Mouse (Mus musculus): ENCODE measurements around the gene Slc4a4. TPM values are rescaled to one million over a fixed set of nuclear protein-coding genes. Genes with fewer than 3 reads are reported as not detected.
A peak's percentile ranks its signal among the peaks of the same experiment; 100 is the strongest.

Slc4a4 gene
- total RNA-seq, 2 experiments from 2014 or later = 154 to 169 TPM

DNA sequence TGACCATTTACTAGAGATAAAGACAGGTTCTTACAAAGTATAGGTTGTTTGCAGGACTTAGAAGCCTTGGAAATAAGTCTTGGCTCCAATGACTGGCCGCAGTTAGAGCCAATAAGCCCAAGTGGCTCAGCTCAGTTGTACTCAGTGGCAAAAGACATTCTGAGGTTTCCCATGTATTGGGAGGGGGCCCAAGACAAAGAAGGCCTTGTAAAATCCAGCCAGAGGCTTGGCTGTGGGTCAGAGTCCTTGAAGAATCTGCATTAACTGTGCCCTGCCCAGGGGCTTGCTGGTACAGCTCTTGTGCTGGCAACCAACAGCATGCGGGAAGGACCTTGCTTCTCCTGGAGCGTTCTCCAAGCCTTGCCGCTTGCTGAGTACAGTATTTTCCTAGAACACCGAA, 107.9 kb downstream of the Slc4a4 start:
- DNase-seq (ENCODE audit: low spot score in 2 of 2) = peak; percentile 34 to 83

DNA sequence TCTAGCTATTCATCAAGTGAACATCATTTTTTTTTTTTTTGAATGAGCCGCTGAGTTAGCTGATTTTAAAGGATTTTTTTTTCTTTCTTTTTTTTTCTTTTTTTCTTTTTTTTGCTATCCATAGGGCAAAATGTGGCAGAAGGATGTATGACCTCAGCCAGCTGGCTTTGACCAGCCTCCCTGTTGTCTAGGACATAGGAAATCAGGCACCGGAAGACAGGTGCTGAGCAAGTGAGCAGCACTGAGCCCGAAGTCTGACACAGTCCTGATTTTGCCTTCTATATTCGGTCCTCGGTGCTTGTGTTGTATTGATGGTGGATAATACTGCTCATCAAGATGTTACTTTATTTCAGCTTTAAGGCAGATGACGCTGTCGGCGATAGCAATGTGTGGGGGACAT, 109.6 kb downstream of the Slc4a4 start:
- no peak for DNase-seq (ENCODE audit: low spot score in 2 of 2)

DNA sequence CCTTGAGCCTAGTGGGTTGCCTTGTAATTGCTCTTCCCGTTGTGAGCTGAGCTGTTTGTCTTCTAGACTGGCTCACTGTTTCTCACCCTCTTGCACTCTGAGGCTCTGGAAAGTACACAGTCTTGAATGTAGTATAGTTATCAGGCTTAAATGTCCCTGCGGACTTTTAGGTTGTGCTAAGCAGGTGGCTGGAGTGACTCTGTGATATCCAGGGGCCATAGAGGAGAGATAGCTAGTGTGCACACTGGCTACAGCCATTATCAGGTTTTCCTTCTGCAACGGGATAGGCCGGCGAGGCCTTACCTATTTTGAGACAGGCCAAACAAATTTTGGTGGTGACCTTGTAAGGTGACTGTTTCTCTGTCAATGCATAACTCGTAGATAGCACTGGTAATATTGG, 110.7 kb downstream of the Slc4a4 start:
- DNase-seq (ENCODE audit: low spot score in 2 of 2) = no peak

DNA sequence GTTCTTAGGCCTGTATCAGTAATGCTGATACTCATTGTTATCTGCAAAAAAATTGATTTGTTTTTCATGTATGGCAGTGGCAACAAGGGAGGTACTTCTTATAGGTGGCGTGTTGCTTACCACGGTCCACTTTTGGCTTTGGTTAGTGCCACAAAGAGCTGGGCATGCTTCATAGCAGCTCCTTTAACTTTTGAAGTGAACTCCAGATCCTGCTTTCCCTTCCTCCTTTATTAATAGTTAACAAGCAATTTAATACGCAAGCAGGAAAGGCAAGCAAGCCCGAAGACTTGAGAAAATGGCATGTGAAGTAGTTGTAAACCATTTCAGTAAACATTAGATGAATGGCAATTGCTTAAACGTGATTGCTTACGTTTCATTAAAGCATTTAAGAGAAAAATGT, 113.2 kb downstream of the Slc4a4 start:
- no peak for DNase-seq (ENCODE audit: low spot score in 2 of 2)

DNA sequence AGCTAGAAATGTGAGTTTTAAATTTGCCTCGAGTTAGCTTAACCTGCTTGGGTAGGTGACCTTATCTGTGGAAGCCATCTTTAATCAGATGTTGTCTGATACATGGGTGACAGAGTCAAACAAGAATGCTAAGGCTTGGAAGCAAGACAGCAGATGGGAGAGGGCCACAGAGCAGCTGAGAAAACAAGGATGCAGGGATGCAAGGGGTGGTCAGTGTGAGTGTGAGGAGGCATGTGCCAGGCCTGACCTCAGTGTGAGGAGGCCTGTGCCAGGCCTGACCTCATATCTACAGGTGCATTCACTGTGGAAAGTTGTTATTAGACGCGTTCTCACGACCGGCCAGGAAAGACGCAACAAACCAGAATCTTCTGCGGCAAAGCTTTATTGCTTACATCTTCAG, 114.0 kb downstream of the Slc4a4 start:
- no peak for DNase-seq (ENCODE audit: low spot score in 2 of 2)

DNA sequence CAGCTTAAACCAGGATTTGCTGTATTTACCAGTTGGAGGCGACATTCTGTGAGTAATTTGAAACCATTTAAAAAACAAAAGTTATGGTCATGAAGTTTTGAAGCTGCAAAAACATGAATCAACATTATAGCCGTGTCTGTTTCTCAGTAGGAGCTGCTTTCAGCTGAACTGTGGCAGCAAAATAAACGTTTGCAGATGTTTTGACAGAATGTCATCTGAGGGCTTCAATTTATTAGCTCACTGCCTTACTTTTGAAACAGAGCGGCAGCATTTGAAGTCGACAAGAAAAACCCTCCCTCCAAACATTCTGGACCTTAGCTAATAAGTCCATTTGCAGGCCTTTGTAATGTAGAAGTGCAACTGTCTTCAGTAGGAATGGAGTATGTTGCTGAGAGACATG, 123.5 kb downstream of the Slc4a4 start:
- DNase-seq (ENCODE audit: low spot score in 2 of 2) = no peak

DNA sequence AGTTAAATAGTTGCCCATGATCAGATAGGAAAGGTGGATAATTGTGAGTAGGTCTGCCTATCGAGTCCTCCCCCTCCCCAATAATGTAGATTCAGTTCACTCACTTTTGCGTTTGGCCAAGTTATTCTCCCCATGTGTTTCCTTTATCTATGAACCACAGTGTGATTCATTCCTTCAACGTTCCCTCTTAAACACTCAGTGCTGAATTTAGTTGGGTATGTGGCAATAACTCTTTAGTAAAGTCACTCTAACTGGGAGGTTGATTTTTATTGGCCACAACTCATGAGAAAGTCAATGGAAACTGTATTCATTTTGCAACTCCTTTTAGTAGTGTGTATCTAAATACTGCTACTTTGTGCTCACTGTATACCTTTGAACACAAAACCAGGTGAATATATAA, 125.8 kb downstream of the Slc4a4 start:
- no peak for DNase-seq (ENCODE audit: low spot score in 2 of 2)

DNA sequence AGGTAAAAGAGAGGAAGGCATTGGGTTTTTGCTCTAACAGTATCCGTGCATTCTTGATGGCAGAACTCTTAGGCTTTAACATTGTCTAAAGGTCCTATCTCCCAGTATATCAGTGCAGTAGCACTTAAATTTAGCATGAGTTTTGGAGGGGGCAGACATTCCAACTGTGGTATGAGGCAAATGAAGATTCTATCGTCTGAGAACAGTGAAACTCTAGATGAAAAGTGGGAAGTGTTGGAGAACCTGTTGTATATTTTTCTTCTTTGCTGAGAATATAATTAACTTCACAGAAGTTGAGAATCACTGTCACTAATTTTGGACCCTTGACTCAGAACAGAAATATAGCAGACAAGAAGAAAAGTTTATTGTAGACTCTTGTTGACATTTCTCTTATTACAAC, 128.2 kb downstream of the Slc4a4 start:
- DNase-seq (ENCODE audit: low spot score in 2 of 2) = no peak

DNA sequence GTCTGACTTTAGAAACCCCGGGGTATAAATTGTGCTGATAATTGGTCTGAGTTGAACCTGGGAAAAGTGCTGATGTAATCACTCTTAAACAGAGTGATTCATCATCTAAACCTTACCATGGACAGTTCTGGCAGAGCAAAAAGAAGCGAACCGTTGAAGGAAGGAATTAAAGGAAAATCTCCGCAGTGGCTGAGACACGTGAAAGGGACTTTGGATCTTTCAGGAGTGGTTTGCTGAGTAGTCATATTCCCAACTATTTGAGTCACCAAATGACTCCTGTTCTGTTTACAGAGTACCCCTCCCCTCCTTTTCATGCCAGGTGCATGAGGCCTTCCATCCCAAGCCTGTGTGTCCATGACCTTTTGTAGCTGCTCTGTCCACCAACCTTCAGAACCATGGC, 129.3 kb downstream of the Slc4a4 start:
- DNase-seq (ENCODE audit: low spot score in 2 of 2) = no peak

DNA sequence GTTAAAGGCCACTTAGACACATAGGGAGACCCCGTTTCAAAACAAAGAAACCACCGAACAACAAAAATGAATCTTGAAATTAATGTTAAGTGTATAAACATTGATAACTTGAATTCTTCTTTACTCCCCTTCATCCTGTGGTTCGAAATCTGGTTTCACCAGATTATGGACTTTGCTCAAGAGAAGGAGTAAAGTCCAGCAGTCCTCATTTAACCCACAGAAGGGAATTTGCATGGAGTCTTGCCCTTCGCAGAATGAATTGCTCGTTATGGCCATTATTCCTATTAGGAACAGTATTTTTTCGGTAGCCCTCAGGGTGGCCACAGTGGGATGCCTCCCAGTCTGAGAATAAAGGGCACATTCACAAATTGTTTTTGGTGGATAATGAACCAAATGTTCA, 131.9 kb downstream of the Slc4a4 start:
- peak in 1 of 2 experiments; percentile 14 for DNase-seq (ENCODE audit: low spot score in 2 of 2)

DNA sequence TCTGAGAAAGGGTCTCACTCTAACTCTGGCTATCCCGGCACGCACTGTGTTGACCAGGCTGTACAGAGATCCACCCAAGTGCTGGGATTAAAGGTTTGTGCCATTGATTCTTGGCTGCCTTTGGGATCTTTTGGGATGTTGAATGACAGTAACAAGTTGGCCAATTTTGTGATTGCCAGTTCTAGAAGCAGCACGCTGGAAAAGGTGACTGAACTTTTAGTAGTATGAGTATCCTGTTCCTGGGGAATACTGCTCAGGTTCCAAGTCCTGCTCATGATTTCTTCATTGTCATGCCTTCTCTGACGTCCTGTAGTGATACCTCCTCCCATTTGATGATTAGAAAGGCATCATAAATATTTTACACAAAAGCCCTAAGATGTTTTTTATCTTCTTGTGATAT, 137.8 kb downstream of the Slc4a4 start:
- DNase-seq (ENCODE audit: low spot score in 2 of 2) = no peak

DNA sequence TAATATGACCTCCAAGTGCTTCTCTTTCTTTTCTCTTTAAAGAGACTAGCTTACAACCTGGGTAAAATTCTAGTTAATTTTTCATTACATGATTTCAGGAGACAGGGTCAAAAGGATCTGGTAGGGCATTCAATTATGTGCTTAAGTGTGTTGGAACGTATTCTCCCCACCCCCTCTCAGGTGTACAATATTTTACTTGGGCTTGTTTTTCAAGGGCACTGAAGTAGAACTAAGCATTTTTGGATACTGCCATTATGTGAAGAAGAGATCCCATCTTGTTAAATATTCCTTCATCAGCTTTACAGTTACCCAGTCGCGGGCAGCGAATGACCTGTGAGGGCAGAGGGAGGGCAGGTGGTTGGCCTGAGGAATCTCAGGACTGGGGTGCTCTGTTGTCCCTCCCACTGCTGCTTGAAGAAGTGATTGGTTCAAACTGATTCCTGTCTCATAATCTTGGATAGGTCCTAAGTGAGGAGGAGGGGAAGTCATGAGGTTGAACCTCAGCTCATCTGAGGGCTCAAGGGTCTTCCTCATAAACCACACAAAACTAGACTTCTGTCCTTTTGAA, 141.0 kb downstream of the Slc4a4 start:
- no peak for DNase-seq (ENCODE audit: low spot score in 2 of 2)

DNA sequence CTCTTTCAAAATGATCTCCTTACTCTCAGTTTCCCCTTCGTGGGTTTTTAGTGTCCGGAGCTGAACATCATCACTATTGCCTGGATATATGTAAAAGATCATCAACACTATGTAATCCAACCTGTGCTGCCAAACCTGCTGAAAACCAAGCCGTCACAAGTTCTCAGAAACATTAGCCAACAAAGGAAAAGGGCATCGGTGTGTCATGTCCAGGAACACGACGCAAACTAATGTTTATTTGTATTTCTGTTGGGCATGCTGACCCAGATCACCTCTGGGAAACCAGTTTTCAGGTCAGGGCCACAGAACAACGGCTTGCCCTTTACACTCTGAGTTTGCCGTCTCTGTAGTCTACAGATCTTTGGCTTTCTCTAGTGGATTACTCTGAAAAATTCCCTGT, 146.0 kb downstream of the Slc4a4 start:
- DNase-seq (ENCODE audit: low spot score in 2 of 2) = no peak

DNA sequence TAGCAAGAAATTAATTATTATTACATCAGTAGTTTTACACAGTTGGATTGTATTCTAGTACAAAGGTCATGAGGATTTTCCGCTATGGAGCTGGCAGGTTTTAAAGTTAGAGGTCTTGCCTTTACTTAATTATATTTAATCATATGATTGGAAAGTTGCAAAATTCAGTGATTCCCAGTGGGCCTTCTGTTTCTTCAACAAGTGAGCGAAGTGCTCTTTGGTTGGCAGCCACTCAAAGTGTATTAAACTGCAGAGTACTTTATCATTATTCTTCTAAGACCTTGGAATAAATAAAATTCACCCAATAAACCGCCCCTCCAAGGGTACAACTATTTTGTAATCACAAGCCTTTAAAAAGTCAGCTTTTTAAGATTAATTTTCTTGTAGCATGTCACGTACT, 146.6 kb downstream of the Slc4a4 start:
- DNase-seq (ENCODE audit: low spot score in 2 of 2) = no peak

DNA sequence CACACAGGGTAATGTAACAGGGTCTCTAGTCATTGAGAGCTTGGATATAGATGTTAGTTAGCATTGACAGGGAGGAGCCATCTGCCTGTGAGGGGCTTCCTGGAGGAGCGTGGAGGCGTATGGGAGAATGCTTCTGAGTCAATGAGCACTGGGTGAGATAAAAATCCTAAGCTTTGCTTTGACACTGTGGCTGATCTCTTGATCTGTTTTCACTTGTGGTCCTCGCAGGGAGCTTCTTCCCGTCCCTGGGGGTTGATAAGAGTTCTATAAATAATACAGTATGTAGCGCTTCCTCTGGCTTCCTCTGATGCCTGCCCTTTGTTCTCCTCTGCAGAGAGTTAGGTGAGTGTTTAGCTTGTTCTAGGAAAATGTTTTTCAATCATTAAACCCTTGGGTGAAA, 149.5 kb downstream of the Slc4a4 start:
- DNase-seq (ENCODE audit: low spot score in 2 of 2) = no peak

DNA sequence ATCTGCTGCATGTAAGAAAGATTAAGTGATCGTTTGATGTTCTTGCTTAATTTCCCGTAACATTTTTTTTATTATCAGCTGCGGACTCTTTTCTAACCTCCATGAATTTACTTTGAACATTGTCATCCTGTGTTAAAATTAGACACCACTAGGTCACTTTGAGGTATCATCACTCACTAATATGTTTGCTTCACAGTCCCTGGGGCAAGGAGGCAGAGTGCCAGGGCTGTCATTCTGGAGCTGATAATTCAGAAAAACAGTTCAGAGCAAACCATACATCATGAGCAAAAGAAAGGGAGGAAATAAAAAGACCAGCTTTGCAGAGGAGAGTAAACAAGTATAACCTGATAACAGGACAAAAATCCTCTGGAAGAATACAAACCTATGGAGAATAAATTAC, 154.2 kb downstream of the Slc4a4 start:
- no peak for DNase-seq (ENCODE audit: low spot score in 2 of 2)

DNA sequence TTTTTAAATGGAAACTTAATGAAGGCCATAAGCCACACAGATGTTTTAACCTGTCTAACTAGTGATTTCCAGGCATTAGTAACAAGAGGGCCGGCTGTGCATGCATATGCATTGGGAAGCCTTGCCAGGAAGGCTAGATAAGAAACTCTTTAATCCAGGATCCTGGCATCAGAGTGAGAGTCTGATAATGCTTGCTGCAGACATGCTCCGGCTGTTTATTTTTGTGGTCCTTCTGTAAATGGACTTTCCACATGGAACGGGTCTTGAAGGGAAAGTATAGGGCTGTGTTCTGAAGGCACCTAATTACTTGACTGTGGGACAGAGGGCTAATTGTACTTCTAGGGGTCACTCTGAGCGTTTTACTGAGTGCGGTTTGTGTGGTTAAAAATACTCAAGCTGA, 157.2 kb downstream of the Slc4a4 start:
- DNase-seq (ENCODE audit: low spot score in 2 of 2) = no peak

DNA sequence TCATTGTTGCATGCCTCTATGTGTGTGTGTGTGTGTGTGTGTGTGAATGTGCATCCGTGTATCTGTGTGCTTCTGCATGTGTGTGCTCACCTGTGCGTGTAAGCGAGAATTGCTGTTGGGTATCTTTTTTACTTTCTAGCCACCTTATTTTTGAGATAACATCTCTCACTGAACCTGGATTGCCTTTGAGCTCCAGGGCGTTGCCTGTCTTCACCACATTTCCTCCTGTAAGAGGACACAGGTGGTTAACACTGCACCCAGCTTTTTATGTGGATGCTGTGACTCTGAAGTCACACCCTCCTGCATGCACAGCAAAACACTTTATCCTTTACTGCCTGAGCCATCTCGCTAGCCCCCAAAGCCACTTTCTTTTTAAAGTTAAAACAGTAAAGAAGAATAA, 158.2 kb downstream of the Slc4a4 start:
- no peak for DNase-seq (ENCODE audit: low spot score in 2 of 2)

DNA sequence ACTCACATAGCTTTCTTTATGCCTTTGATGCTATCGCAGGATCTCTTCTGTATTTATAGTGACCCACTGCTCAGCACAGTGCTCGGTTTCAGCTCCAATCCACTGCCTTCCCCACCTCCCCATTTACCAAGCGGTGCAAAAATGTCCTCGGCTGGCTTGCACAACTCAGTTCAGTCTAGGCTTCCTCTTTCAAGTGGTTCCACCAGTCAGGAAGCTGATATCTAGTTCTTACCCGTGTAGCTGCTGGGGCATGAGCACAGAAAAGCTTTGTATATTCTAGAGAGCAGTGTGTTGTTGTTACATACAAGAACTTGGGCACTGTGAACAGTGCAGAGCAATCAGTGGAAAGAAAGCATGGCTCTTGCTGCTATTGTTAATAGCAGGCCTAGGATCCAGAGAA, 165.0 kb downstream of the Slc4a4 start:
- DNase-seq (ENCODE audit: low spot score in 2 of 2) = no peak

DNA sequence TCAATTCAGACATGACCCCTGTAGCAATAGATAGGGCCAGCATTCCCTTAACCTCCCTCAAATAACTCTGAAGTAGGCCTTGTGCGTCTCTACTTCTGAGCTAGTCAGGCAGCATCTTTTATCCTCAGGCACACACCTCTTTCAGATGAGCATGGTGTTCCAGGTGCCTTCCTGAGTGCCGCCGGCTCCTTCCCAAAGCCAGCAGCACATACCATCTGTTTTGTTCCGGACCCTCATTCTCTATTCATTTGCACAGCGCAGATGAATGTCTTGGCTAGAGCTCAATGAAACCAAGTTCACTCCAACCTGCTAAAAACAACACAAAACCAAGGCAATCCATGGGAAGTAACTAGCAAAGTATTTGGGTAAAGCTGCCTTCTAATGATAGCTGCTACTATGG, 165.6 kb downstream of the Slc4a4 start:
- DNase-seq (ENCODE audit: low spot score in 2 of 2) = peak; percentile 20 to 37

DNA sequence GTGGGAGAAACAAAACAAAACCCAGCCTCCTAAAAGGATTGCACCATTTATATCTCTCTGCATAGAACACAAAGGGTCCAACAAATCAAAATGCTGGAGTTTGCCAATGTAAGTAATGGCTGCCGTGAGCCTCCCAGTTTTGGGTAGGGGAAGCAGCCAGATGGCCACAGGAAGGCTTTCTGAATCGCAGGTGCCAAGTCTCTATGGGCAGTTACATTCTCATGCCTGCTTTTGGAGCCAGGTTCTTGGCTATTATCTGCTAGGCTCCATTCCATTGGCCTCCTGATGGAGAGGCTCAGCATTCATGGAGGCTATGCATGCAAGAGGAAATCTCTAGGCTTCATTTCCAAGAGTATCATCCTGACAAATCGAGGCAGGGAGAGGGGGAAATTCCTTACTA, 169.0 kb downstream of the Slc4a4 start:
- DNase-seq (ENCODE audit: low spot score in 2 of 2) = peak in 1 of 2 experiments; percentile 56

DNA sequence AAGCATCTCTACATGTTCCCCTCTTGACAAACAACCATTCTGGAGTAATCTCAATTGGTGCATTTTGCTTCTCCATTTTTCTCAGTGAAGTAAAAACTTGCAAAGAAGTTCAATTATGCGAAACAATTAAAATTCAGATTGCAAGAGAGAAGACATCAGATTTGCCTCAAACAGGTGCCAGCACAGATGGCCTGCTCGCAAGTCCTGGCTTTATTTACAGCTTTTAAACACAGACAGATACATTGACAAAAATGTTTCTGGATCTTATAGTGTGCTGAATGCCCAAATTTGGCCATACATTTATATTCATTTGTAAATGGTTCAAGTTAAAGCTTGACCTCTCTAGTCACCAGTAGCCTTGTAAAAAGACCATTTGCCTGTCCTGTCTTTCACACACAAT, 169.8 kb downstream of the Slc4a4 start:
- peak in 1 of 2 experiments; percentile 77 for DNase-seq (ENCODE audit: low spot score in 2 of 2)

DNA sequence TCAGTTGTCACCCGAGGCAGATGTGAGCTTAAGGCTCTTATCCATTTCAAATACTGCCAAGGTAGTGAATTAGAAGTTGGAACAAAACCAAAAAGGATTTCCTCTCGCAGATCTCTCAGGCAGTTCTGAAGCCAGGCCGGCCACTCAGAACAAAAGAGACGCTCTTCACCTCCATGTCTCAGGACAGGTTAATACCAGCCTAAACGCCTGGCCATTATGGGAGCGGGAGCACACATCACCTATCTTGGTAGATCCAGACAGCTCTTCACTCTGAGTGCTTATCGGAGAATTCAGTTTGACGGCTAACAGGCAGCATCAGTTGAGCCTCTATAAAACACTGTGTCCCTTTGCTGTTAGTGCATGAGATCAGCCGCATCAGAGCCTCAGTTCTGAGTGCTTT, 174.5 kb downstream of the Slc4a4 start:
- no peak for DNase-seq (ENCODE audit: low spot score in 2 of 2)

DNA sequence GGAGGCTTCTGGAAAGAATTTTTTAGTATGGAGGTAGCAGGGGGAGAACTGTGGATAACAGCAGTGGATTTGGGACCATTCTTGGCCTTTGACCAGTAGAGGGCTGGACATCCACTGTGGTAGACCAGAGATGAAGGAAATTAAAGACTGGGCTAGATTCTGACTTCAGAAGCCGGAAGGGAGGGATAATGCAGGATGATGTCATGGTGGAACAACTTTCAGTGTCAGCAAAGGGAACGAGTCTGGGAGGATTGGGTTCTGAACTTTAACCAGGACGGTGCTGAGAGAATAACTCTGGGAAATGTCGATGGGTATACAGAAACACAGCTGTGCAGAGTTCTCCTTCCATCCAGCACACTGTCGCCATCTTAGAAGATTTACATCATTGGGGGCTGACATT, 175.7 kb downstream of the Slc4a4 start:
- no peak for DNase-seq (ENCODE audit: low spot score in 2 of 2)

Measured in layer of hippocampus, postnatal 14 days (tissue).